Mouse (Mus musculus): Measurements from ENCODE around the gene Vmn2r29. TPM values are rescaled to one million over a fixed set of nuclear protein-coding genes. Genes with fewer than 3 reads are reported as not detected.
A peak's percentile ranks its signal among the peaks of the same experiment; 100 is the strongest.
"Not testable (repeated sequence)": the region's sequence is repeated elsewhere in the genome, so short reads cannot be mapped to it uniquely, and the experiment has no call there.

Vmn2r29 gene
- total RNA-seq (2021): not detected

DNA sequence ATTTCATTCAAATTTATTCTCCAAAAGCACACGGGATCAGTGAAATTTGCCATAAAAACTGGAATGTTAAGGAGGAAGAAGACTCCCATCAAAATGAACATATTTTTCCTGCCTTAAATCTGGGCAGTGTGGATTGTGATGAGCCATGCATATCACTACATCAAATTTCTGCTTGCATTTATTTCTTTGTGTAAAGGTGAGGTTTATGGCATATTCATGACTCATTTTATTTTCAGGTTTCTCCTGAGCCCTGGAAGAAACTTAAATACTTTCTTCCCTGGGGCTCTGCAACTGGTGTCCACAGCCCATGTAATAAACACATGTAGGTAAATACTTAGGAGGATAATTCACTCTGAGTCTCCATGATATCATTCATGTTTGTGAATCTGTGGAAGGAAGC lies at the start of gene Vmn2r29:
Vmn2r29 (minus strand) TSS at position 101 of the 400 bp plus-strand sequence.
- intact Hi-C loops (cut with DNase I); DNase-seq: not testable (repeated sequence)

DNA sequence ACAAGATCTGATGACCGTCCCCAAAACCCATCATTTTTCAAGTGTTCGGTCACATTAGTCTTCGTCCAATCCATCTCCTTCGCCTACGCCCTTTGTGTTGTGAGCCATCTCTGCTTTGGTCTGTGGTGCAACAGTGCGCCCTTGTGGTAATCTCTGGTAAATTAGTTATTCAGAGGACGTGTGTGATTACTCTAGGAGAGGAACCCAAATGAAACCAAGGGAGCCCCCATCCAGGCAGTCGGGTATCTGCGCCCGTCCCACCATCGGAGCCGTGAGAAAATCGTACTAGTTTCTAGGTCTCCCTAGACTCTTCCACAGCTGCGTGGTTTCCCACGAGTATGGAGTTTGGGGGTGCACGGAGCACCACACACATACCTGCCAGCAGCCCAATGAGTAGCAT lies 48.5 kb upstream of the Vmn2r29 start:
- DNase-seq: peak; percentile 60 to 75
- intact Hi-C loops (cut with DNase I): loop anchor here (5.0 kb wide), 1 partner anchor 173 kb away; the partner anchor contains the start of gene Zfp954

- DNase-seq: no peak
- intact Hi-C loops (cut with DNase I): no loop called here
These were observed 34.3 kb upstream of the Vmn2r29 start for GRCm38 (mm10) chr7:7281383-7281782.

GRCm38 (mm10) chr7:7277966-7278567 lies 30.9 kb upstream of the Vmn2r29 start, which contains the start of gene Gm45844:
TSS of gene Gm45844 (minus strand) at chr7:7278289.
- intact Hi-C loops (cut with DNase I): loop anchor here (2.0 to 5.0 kb wide), 2 partner anchors 337 to 916 kb away; partner anchors contain the start of gene Zfp78

GRCm38 (mm10) chr7:7277556-7277955 lies 30.4 kb upstream of the Vmn2r29 start:
- intact Hi-C loops (cut with DNase I): loop anchor here (5.0 kb wide), 1 partner anchor 915 kb away; the partner anchor contains the start of gene Zfp78
- not testable (repeated sequence) for DNase-seq

More at GRCm38 (mm10) chr7:7277966-7278567, 30.9 kb upstream of the Vmn2r29 start, which contains the start of gene Gm45844:
- peak; percentile 87 to 91 for DNase-seq

GRCm38 (mm10) chr7:7209313-7210151 lies 37.6 kb downstream of the Vmn2r29 start, which contains the start of gene Zfp772:
TSS of gene Zfp772 (minus strand) at chr7:7209998.
- intact Hi-C loops (cut with DNase I): not testable (repeated sequence)
- peak; percentile 60 to 66 for DNase-seq

GRCm38 (mm10) chr7:7188191-7188942 lies 58.8 kb downstream of the Vmn2r29 start:
- DNase-seq: peak; percentile 67 to 71
- intact Hi-C loops (cut with DNase I): loop anchor here (2.0 to 10.0 kb wide), 3 partner anchors 66 to 604 kb away; partner anchors contain the start of gene Zfp954

GRCm38 (mm10) chr7:7187417-7188190 lies 59.5 kb downstream of the Vmn2r29 start:
- intact Hi-C loops (cut with DNase I): loop anchor here (2.0 to 10.0 kb wide), 3 partner anchors 65 to 603 kb away; partner anchors contain the start of gene Zfp954
- no peak for DNase-seq

DNA sequence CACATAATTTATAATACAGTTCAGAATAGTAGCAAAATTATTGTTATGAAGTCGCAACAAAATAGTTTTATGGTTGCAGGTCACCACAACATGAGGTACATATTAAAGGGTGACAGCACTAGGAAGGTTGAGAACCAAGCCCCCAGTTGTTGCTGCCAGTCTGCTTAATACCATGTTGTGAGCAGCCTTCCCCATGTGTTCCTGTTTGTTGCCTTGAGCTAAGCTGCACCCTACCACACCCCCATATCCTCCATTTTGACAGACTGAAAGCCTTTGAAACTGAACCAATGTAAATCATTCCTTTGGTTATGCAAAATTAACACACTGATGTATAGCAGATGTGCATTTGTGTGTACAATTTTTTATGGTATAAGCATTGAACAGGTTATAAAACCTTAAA lies 61.2 kb downstream of the Vmn2r29 start:
- no peak for DNase-seq
- intact Hi-C loops (cut with DNase I): loop anchor here (5.0 to 10.0 kb wide), 2 partner anchors 64 to 601 kb away; partner anchors contain the start of gene Zfp954

Other genes starting within 250 kb of the Vmn2r29 start
- gene Zfp954, start 125.8 kb downstream of the Vmn2r29 start, total RNA-seq (2021): 1 to 10 TPM; 3.8 to 5.3 TPM
- gene Zfp773, start 110.6 kb downstream of the Vmn2r29 start, total RNA-seq (2021): under 1 TPM; 0.14 to 0.27 TPM
- gene Zfp418, start 76.0 kb downstream of the Vmn2r29 start, total RNA-seq (2021): 1 to 10 TPM; 1.7 to 2.3 TPM
- 1 to 10 TPM; 2.1 to 2.6 TPM for gene Zfp772, start 37.3 kb downstream of the Vmn2r29 start, total RNA-seq (2021)
- 1 to 10 TPM; 1.1 to 2.0 TPM for gene Gm45844, start 31.0 kb upstream of the Vmn2r29 start, total RNA-seq (2021)
- 10 to 100 TPM; 54.8 to 60.0 TPM for gene Clcn4, start 53.5 kb upstream of the Vmn2r29 start, total RNA-seq (2021)
- not detected for gene Vmn2r30, start 90.3 kb upstream of the Vmn2r29 start, total RNA-seq (2021)
- gene Gm45783, start 127.2 kb upstream of the Vmn2r29 start, total RNA-seq (2021): not detected
- gene Vmn2r31, start 152.4 kb upstream of the Vmn2r29 start, total RNA-seq (2021): not detected
- gene Vmn2r32, start 232.7 kb upstream of the Vmn2r29 start, total RNA-seq (2021): not detected